Mouse (Mus musculus) lung, embryonic 14.5 days (tissue): ENCODE measurements around the gene Casp3. TPM values are rescaled to one million over a fixed set of nuclear protein-coding genes. Genes with fewer than 3 reads are reported as not detected.

Experiments used
- ATAC-seq: fragments of 200-750 bp; cut with Nextera tagmentation; 2 replicates; pipeline ENCODE4 v1.8.0; 2017; ENCODE audit warnings: mild to moderate bottlenecking, moderate TSS enrichment, moderate library complexity; ENCODE audit not compliant: insufficient read depth
- DNase-seq: peaks from one replicate; pipeline ENCODE4 v3.0.0-alpha.2; 2015
- H3K27ac ChIP-seq: fragments of 300-500 bp; sonication (generic); 2 replicates; pipeline ENCODE4 v1.5.1; 2014; ENCODE audit warnings: low read depth, mild to moderate bottlenecking, moderate library complexity
- H3K27me3 ChIP-seq: fragments of 300-500 bp; sonication (generic); 2 replicates; pipeline ENCODE4 v1.6.1; 2014; ENCODE audit warnings: low read length, control low read depth; ENCODE audit not compliant: insufficient read depth
- H3K36me3 ChIP-seq: fragments of 300-500 bp; sonication (generic); 2 replicates; pipeline ENCODE4 v1.6.1; 2014; ENCODE audit warnings: control low read depth; ENCODE audit not compliant: insufficient read depth
- H3K4me1 ChIP-seq: fragments of 300-500 bp; sonication (generic); 2 replicates; pipeline ENCODE4 v1.6.1; 2014; ENCODE audit warnings: antibody characterized with exemption, control low read depth; ENCODE audit not compliant: insufficient read depth
- H3K4me2 ChIP-seq: fragments of 300-500 bp; sonication (generic); 2 replicates; pipeline ENCODE4 v1.6.1; 2014; ENCODE audit warnings: mild to moderate bottlenecking
- H3K4me3 ChIP-seq: fragments of 300-500 bp; sonication (generic); 2 replicates; pipeline ENCODE4 v1.5.1; 2014; ENCODE audit warnings: low read depth, low read length
- H3K9ac ChIP-seq: fragments of 300-500 bp; sonication (generic); 2 replicates; pipeline ENCODE4 v1.6.1; 2014
- H3K9me3 ChIP-seq: fragments of 300-500 bp; sonication (generic); 2 replicates; pipeline ENCODE4 v1.6.1; 2016; ENCODE audit warnings: low read depth, low read length, control low read depth
- CTCF ChIP-seq: IDR thresholded peaks from 2 replicates; pipeline ENCODE4 v1.5.1; 2016; ENCODE audit warnings: antibody characterized with exemption, low read depth
- WGBS: fragments of 180-500 bp; shearing (Covaris S2); extraction: QIAGEN DNeasy Blood & Tissue Kit; methylation state at CpG from one replicate; pipeline ENCODE4 v1.1.7; 2014; 5-methylcytosine and 5-hydroxymethylcytosine counted together
- polyA plus RNA-seq: library from polyadenylated mRNA; unstranded; fragments of >200 nt; fragmentation: Nextera tagmentation; extraction: Ambion mirVana; gene quantifications from 2 replicates; pipeline ENCODE4 v1.2.1, GENCODE M21; 2014

Casp3 gene
- polyA plus RNA-seq, 1 experiment from 2014 or later, result 84.1 TPM

DNA sequence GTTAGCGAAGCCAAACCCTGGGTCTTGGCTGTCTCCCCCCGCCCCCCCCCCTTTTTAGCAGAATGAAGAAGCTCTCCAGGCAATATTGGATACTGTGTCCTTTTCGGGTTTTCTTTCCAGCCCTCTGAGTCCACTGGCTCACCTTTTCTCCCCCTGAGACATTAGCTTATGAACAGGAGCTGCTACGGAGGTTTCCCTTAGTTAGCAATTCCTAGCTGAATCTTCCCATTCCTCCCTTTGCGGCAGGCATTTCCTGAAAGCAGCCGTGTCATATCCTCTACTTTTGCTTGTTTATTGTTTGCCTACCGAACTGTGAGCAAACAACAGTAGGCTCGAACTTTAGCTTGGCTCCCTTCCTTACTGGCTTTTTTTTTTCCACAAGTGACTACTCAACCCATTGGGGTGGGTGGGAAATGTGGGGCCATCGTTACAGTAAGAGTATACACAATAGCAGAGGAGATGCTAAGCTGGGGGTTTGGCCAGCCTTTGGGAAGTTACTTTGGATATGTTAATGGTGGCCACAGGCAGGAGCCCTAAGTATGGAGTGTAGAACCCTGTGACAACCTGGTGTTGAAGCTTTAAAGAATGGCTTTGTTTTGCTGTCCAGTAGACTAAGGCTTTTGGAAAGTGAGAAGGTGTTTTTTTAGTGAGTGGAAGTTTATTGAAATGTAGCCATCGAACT lies 1.7 kb downstream of the Casp3 start:
- Histone ChIP-seq H3K9ac (peak overlapping the region; percentile 83), H3K9me3 (no peaks in the 10 kb centered on the region), H3K36me3 (no peaks in the 10 kb centered on the region), H3K4me3 (peak overlapping the region; percentile 76), H3K27ac (no peak overlapping the region), H3K4me2 (peak overlapping the region; percentile 98), H3K4me1 (peaks cover 7% of the 10 kb centered on the region; the same call in 1 of the 2 replicates), H3K27me3 (no peaks in the 10 kb centered on the region)
- DNase-seq, result peak; percentile 42
- TF ChIP-seq CTCF, result no peak
- ATAC-seq, result no peak
- WGBS, result 6% methylated on average over 10 of the region's 10 CpGs

DNA sequence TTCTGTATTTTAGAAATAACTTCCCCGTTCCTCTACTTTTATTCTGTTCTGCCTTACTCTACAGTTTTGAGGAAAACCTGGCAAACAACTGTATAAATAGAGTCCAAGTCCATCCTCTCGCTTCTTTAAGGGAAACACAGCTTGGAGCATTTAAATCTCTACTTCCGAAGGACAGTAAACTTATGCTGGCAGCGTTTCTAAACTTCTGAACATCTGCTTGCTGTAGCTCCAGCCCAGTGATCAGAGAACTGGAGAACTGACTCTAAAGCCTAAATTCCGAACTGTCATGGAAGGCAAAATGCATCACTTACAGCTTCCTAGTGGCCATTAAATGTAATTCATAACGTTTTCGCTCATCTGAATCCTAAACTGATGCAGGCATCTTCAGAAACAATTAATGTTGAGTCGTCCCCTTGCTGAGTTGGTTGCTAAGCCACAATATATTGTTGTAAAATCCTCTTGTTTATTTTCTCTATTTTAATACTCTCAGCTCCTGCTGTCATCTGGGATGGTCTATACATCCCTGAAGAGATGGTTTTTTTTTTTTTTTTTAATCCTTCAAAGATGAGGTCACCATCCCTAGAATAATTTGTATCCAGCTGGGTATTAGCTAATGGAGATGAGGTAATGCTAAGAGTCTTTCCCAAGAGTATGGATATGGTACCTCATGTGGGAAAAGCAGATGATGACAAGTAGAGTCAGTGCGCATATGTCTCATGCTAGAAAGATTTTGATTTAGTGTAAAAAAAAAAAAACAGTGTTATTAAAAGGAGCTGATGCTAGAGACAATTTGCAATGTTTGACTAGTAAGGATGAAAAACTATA lies 5.6 kb downstream of the Casp3 start:
- peak overlapping the region; percentile 40; the same call in 1 of the 2 replicates for H3K27ac ChIP-seq
- DNase-seq (peak; percentile 85), ATAC-seq (0 out of 2 replicates have a peak, but pooled peaks have one; percentile 39)
- TF ChIP-seq CTCF, result no peak
- H3K4me2 ChIP-seq, result no peak overlapping the region
- H3K27me3 ChIP-seq, result no peaks in the 10 kb centered on the region
- H3K9ac ChIP-seq, result no peak overlapping the region
- H3K9me3 ChIP-seq, result no peaks in the 10 kb centered on the region
- peaks cover 17% of the 10 kb centered on the region for H3K4me1 ChIP-seq
- 52% methylated on average over 9 of the region's 9 CpGs for WGBS
- 0 out of 2 replicates have a peak, but pooled peaks cover 4% of the 10 kb centered on the region for H3K36me3 ChIP-seq
- no peak overlapping the region for H3K4me3 ChIP-seq

DNA sequence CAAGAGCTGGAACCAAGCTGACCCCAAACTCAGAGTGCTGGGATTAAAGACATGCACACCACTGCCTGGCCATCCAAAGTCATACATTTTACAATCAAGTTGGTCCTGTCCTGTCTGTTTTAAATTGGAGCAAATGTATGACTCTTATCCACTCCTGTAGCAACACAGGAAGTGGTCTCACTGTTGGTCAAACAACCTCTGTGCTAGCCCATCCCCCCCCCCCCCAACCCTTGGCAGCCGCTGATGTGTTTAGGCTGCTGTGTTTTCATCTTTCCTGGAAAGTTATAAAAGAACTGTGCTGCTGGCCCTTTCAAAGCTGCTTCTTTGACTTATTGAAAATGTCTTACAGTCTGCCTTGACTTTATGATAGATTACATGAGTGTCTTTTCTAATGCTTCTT lies 8.1 kb downstream of the Casp3 start:
- WGBS, result 9% methylated on average over 1 of the region's 1 CpGs
- peak; percentile 80; the same call in 1 of the 2 replicates for ATAC-seq
- DNase-seq, result peak; percentile 64
- H3K4me1 ChIP-seq, result peaks cover 10% of the 10 kb centered on the region; the same call in 1 of the 2 replicates
- no peaks in the 10 kb centered on the region for H3K9me3 ChIP-seq
- H3K36me3 ChIP-seq, result peaks cover 8% of the 10 kb centered on the region
- TF ChIP-seq CTCF, result no peak
- H3K27ac ChIP-seq, result peak overlapping the region; percentile 75
- H3K9ac ChIP-seq, result no peak overlapping the region
- no peaks in the 10 kb centered on the region for H3K27me3 ChIP-seq
- H3K4me3 ChIP-seq, result no peak overlapping the region
- H3K4me2 ChIP-seq, result no peak overlapping the region

DNA sequence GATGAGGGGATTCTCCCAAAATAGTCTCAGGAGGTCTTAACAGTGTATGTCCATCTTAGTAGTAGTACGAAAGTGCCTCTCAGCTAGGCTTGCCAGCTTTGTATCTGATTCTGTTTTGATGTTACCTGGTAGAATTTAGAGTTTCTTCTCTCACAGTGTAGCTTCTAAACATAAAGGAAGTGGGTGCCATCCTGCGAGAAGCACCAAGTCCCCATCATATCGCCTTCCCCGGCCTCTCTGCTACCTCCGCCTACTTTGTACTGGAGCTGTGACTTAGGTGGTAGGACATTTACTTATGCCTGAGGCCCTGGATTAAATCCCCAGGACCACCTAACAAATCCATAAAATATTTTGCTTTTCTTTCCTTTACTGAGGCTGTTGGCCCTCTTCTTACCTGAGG lies 9.6 kb downstream of the Casp3 start:
- Histone ChIP-seq H3K4me2 (no peak overlapping the region), H3K4me1 (peaks cover 10% of the 10 kb centered on the region; the same call in 1 of the 2 replicates), H3K9ac (no peak overlapping the region), H3K36me3 (peaks cover 14% of the 10 kb centered on the region), H3K9me3 (no peaks in the 10 kb centered on the region), H3K27ac (no peak overlapping the region), H3K4me3 (no peak overlapping the region), H3K27me3 (no peaks in the 10 kb centered on the region)
- DNase-seq (no peak), ATAC-seq (no peak)
- no peak for TF ChIP-seq CTCF
- WGBS, result 90% methylated on average over 5 of the region's 5 CpGs

DNA sequence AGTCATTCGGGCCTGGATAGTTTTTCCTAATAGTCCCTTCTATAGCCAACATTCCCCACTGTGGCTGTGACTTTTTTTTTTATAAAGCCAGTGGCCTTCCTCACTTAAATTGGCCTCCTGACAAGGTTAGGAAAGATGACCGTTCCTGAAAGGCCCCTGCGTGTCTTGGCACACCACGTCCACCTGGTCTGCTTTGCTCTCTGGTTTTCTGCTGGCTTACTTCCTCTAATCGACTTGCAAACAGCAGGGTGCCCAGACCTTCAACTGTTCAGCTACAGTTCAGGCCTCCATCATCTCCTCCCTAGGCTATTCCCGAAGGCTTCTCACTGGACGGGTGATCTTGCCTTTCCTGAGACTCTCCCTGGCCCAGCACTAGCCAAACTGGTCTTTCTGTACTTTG lies 10.8 kb downstream of the Casp3 start:
- Histone ChIP-seq H3K27me3 (no peaks in the 10 kb centered on the region), H3K9ac (no peak overlapping the region), H3K4me3 (no peak overlapping the region), H3K36me3 (peaks cover 24% of the 10 kb centered on the region), H3K4me2 (no peak overlapping the region), H3K4me1 (peaks cover 10% of the 10 kb centered on the region; the same call in 1 of the 2 replicates), H3K27ac (no peak overlapping the region), H3K9me3 (no peaks in the 10 kb centered on the region)
- ATAC-seq, result no peak
- TF ChIP-seq CTCF, result no peak
- WGBS, result 81% methylated on average over 7 of the region's 7 CpGs
- no peak for DNase-seq

DNA sequence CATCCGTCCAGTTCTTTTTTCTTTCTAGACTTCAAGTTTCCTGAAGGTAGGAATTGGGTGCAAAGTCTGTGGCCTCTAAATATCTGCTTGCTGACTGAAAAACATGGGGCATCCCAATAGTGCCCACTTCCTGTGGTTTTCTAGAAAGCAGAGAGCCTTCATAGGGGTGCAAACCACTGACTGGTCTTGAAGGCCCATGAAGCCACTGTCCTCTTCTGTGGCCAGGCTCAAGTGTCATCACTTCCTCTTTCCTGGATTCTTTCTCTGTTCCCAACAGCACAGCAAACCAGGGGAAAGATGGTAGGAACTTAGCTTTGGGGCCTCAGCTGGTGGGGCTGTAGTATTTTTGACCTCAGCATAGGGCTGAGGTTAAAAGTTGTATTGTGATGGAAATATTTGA lies 11.6 kb downstream of the Casp3 start:
- Histone ChIP-seq H3K4me3 (no peak overlapping the region), H3K27ac (no peak overlapping the region), H3K4me2 (no peak overlapping the region), H3K4me1 (peaks cover 10% of the 10 kb centered on the region; the same call in 1 of the 2 replicates), H3K9me3 (no peaks in the 10 kb centered on the region), H3K27me3 (no peaks in the 10 kb centered on the region), H3K9ac (no peak overlapping the region), H3K36me3 (peaks cover 32% of the 10 kb centered on the region)
- DNase-seq (no peak), ATAC-seq (no peak)
- 97% methylated on average over 1 of the region's 1 CpGs for WGBS
- no peak for TF ChIP-seq CTCF

DNA sequence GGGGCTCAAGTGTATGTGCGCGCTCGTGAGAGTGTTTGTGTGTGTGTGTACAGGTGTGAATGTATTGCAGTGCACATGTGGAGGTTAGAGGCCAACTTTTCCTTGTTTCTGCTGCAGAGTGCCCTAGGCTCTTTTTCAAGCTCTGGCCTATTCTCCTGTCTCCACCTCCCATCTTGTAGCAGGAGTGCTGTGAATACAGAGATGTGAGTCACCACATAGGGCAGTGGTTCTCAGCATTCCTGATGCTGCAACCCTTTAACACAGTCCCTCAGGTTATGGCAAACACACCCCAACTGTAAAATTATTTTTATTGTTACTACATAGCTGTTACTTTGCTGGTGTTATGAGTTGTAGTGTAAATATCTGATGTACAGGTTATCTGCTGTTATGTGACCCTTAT lies 13.3 kb downstream of the Casp3 start:
- Histone ChIP-seq H3K4me1 (0 out of 2 replicates have a peak, but pooled peaks cover 2% of the 10 kb centered on the region), H3K27me3 (no peaks in the 10 kb centered on the region), H3K36me3 (peaks cover 48% of the 10 kb centered on the region), H3K4me3 (no peak overlapping the region), H3K27ac (no peak overlapping the region), H3K4me2 (no peak overlapping the region), H3K9me3 (no peaks in the 10 kb centered on the region), H3K9ac (no peak overlapping the region)
- no peak for ATAC-seq
- WGBS, result 97% methylated on average over 3 of the region's 3 CpGs
- no peak for DNase-seq
- no peak for TF ChIP-seq CTCF
